In the genomic region with DNA sequence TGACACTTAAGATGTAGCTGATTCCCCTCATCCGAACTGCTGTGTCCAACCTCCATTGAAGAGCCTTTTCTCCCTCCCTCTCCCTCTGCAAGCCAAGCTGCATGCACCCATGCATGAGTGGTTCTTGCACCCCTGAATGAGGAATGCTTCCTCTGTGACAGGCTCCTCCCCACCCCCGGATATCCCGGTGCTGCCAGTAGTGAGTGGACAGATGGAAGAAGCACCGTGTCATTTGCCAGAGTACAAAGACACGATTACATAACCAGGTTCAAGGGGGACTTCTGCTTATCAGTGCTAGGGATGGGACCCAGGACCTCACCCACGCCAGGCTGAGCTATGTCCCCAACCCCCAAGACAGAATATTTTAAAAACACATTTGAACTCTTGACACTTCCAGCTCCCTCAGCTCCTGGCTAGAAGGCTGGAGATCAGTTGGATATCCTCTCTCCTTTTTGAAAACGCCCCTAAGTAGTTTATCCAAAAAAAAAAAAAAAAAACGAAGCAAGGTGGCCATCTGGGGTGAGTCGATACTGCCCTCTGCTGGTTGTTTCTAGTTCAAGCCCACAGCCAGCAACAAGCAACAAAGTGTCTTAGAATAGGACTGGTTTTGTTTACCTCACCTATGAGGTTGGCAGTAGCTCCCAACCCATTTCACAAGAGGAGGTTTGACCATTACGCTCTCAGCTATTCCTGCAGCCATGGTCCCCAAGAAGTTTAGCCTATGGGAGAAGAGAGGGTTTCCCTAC, we compare ENCODE assay signal across 7 mouse cellular contexts. TPM values are rescaled to one million over a fixed set of nuclear protein-coding genes. Genes with fewer than 3 reads are reported as not detected.
DNase-seq lines count a peak whose midpoint lies in the region.

No protein-coding gene starts in this region.

- intact Hi-C loops in left cerebral cortex, postnatal 14 days (cut with DNase I) = no loop called here

- peak; percentile 34 to 52 for DNase-seq in left cerebral cortex, postnatal 14 days (ENCODE audit: low spot score in 2 of 2)
- DNase-seq in left cerebral cortex, adult 9 months (ENCODE audit: low spot score in 2 of 2) = no peak
- peak; percentile 36 for DNase-seq in Muller cell, postnatal 12 days (ENCODE audit: inconsistent ontology term)
- peak; percentile 66 for DNase-seq in cerebellum, adult 11 months
- DNase-seq in induced T-regulatory cell, adult 2 months (ENCODE audit: low read depth) = peak; percentile 80
- peak; percentile 76 for DNase-seq in retina, embryonic 14.5 days (ENCODE audit: low spot score)
- no peak for DNase-seq in yolk sac, embryonic 10.5 days (ENCODE audit: low spot score)

RNA-seq across cellular contexts. Expression of gene Fbxo21, which starts 20.7 kb away (rescaled TPM):
- total RNA-seq in left cerebral cortex, postnatal 14 days (2021) = 100 to 1,000 TPM; 113 to 118 TPM

Comparison
In these comparisons a context has a peak if more than half of its experiments do, and no peak if none do; other contexts are left out.
1. DNase-seq: peak in left cerebral cortex, postnatal 14 days (2 of 2), Muller cell, postnatal 12 days (single experiment), cerebellum, adult 11 months (single experiment), induced T-regulatory cell, adult 2 months (single experiment) and retina, embryonic 14.5 days (single experiment); none in left cerebral cortex, adult 9 months (0 of 2) and yolk sac, embryonic 10.5 days (single experiment).